21 mouse cellular contexts compared by ENCODE assay signal in genomic region chr10:39244061-39244460, GRCm38 (mm10).
DNase-seq lines count a peak whose midpoint lies in the region; ATAC-seq lines count a peak whose summit lies in the region.
"Had no signal": no experiment of that assay in that cellular context is flagged by ENCODE, and none has a peak within 500 bp of the region (broad histone marks: within the 10 kb centered on the region; RNA-seq: fewer than 3 reads in every experiment).

No protein-coding gene starts in this region.

- no peaks in the 10 kb centered on the region for H3K9me3 ChIP-seq in heart, embryonic 10.5 days
- H3K9me3 ChIP-seq in embryonic facial prominence, embryonic 10.5 days = no peaks in the 10 kb centered on the region
- H3K9me3 ChIP-seq in forebrain, embryonic 13.5 days (replicated peaks) = no peaks in the 10 kb centered on the region
- H3K9me3 ChIP-seq: G1E had no signal

- peaks cover 18% of the 10 kb centered on the region for H3K4me1 ChIP-seq in heart, embryonic 10.5 days
- H3K4me1 ChIP-seq in embryonic facial prominence, embryonic 10.5 days = peaks cover 32% of the 10 kb centered on the region
- peaks cover 17% of the 10 kb centered on the region for H3K4me1 ChIP-seq in forebrain, embryonic 13.5 days

- WGBS in heart, embryonic 10.5 days = 84% methylated on average over 6 of the region's 6 CpGs
- WGBS in embryonic facial prominence, embryonic 10.5 days = 86% methylated on average over 6 of the region's 6 CpGs
- 90% methylated on average over 6 of the region's 6 CpGs for WGBS in forebrain, embryonic 13.5 days

- H3K4me3 ChIP-seq in heart, embryonic 10.5 days = no peak overlapping the region
- no peak overlapping the region for H3K4me3 ChIP-seq in embryonic facial prominence, embryonic 10.5 days
- no peak overlapping the region for H3K4me3 ChIP-seq in forebrain, embryonic 13.5 days

- intact Hi-C loops in heart, postnatal 36 days (cut with DNase I) = loop anchor here (5.0 kb wide), 1 partner anchor 218 kb away; no protein-coding TSS in a partner anchor
- intact Hi-C loops in heart, postnatal 14 days (cut with DNase I) = loop anchor here (5.0 kb wide), 2 partner anchors 123 to 203 kb away; partner anchors contain the start of gene Fyn

- no peak overlapping the region for H3K4me2 ChIP-seq in forebrain, embryonic 13.5 days

- ATAC-seq in forebrain, embryonic 13.5 days = no peak
- ATAC-seq: activated CD4-positive, CD25-positive, alpha-beta regulatory T cell, adult 4 months; CD4-positive, CD25-positive, alpha-beta regulatory T cell, adult 4 months; Patski had no signal

- no peak overlapping the region for H3K27ac ChIP-seq in heart, embryonic 10.5 days
- peak overlapping the region; percentile 54 for H3K27ac ChIP-seq in embryonic facial prominence, embryonic 10.5 days (replicated peaks)
- H3K27ac ChIP-seq in forebrain, embryonic 13.5 days = no peak overlapping the region

- H3K9ac ChIP-seq in forebrain, embryonic 13.5 days = no peak overlapping the region

- DNase-seq in heart, adult 11 months = peak; percentile 66
- DNase-seq in heart, postnatal 36 days = no peak
- peak; percentile 61 for DNase-seq in heart, embryonic 10.5 days (ENCODE audit: low spot score)
- DNase-seq in heart, postnatal 14 days = no peak
- DNase-seq in embryonic facial prominence, embryonic 10.5 days (ENCODE audit: low spot score) = no peak
- DNase-seq: adrenal gland, adult 2 months; adrenal gland, adult 8-10 months; adrenal gland, postnatal 10 days; adrenal gland, postnatal 14 days; adrenal gland, postnatal 25 days; adrenal gland, postnatal 36 days; B cell, adult 2 months; cerebellum, adult 11 months; cerebellum, adult 11-12 months; cerebellum, adult 18-20 months had no signal

- H3K36me3 ChIP-seq in heart, embryonic 10.5 days = no peaks in the 10 kb centered on the region
- no peaks in the 10 kb centered on the region for H3K36me3 ChIP-seq in embryonic facial prominence, embryonic 10.5 days (replicated peaks)
- no peaks in the 10 kb centered on the region for H3K36me3 ChIP-seq in forebrain, embryonic 13.5 days (ENCODE audit: poor library complexity, severe bottlenecking)
- H3K36me3 ChIP-seq: G1E had no signal

- H3K27me3 ChIP-seq in heart, embryonic 10.5 days (ENCODE audit: insufficient read depth, poor library complexity, severe bottlenecking) = no peaks in the 10 kb centered on the region
- H3K27me3 ChIP-seq in embryonic facial prominence, embryonic 10.5 days (replicated peaks; ENCODE audit: low read depth, poor library complexity, severe bottlenecking) = no peaks in the 10 kb centered on the region
- H3K27me3 ChIP-seq in forebrain, embryonic 13.5 days = no peaks in the 10 kb centered on the region
- H3K27me3 ChIP-seq: CH12.LX, Patski had no signal

Comparison
In these comparisons a context has a peak if more than half of its experiments do, and no peak if none do; other contexts are left out.
1. DNase-seq: peak in heart, adult 11 months (single experiment) and heart, embryonic 10.5 days (single experiment); none in heart, postnatal 36 days (0 of 2), heart, postnatal 14 days (0 of 2) and embryonic facial prominence, embryonic 10.5 days (single experiment).